Mouse (Mus musculus) heart, postnatal 0 days (tissue): ENCODE data around the gene Ssmem1.

Experiments used
- CTCF ChIP-seq: IDR thresholded peaks from 2 replicates; pipeline ENCODE4 v1.5.1; 2016; ENCODE audit warnings: antibody characterized with exemption, control low read depth, low read depth
- EP300 ChIP-seq: IDR thresholded peaks from 2 replicates; pipeline ENCODE4 v1.6.1; 2016; ENCODE audit warnings: antibody characterized with exemption, low read depth

DNA sequence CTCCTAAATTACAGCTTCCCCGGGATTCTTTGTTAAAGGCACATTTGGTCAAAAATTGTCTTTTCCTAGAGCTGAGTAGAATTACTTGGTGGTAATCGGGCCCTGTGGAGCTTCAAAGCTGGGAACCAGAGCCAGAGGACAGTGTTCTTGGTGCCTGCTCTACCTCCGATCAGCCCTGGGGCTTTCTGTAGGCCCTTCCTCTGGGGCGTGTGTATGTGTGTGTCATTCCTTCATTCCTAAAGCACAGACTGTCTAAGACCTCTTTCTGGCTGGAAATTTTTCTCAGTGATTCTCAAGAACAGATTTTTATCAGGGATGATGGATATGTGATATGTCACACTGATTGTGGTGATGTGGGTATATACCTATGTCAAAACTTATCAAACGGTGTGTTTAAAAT is 29.2 kb downstream of the Ssmem1 start:
- TF ChIP-seq EP300 (no peak), CTCF (no peak)
